Mouse (Mus musculus): ENCODE results near the gene Zfyve28.

- no peak for TF ChIP-seq EP300 (IDR thresholded peaks at IDR 0.05; ENCODE audit: insufficient read depth, low read depth, low read length)
- no peak for TF ChIP-seq CTCF (IDR thresholded peaks at IDR 0.05)
- no peak for TF ChIP-seq POLR2A (IDR thresholded peaks at IDR 0.05; ENCODE audit: insufficient read depth, low read depth, low read length)
Observed at GRCm38 (mm10) chr5:34252967-34253519, 35.2 kb downstream of the Zfyve28 start.
